Mouse (Mus musculus): ENCODE results near the gene Smim14. TPM values are rescaled to one million over a fixed set of nuclear protein-coding genes. Genes with fewer than 3 reads are reported as not detected.

Smim14 gene
- polyA plus RNA-seq, 1 experiment: 110 TPM

DNA sequence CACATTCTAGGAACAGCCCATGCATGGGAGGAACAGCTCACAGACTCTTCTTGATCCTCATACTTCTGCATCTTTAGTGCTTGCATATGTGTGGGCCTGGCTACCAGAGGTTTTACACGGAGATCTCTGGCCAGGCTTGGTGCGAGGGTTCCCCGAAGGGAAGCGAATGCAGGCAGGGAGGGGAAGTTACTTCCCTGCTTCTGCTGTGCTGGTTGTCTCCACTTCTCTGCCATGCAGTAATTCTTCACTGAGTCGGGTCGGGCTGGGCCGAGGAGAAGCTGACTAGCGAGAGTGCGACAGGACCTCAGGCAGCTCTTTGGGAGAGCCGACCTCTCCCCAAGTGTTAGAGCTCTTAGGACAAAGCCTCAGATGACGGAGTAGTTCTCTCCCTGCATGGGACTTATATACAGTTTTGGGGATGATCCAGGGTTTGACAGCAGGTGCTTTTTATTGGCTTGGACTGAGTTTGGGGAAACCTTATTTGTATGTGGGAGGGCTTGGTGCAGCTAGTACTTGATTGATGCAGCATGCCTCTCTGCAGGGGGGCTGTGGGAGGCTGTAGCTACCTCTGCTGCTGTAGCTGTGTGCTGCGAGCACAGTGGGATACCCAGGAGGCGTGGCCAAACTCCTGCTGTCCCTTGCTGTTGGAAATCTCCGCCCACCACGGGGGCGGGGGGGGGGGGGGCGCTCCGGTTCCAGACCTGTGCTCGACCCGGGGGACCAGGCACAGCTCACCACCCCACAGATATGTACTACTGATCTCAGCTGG, 24.3 kb upstream of the Smim14 start:
- Histone ChIP-seq H3K4me1 (replicated peaks; ENCODE audit: control insufficient read depth, insufficient read depth, low read length) (no peaks in the 10 kb centered on the region), H3K27me3 (ENCODE audit: control insufficient read depth, insufficient read depth, low read length) (no peaks in the 10 kb centered on the region), H3K27ac (ENCODE audit: control insufficient read depth, insufficient read depth, low read length) (no peak overlapping the region), H3K36me3 (ENCODE audit: control insufficient read depth, insufficient read depth, low read length) (no peaks in the 10 kb centered on the region), H3K4me3 (ENCODE audit: control insufficient read depth, insufficient read depth, low read length) (no peak overlapping the region)
- DNase-seq: no peak
- TF ChIP-seq CTCF (IDR thresholded peaks at IDR 0.05; ENCODE audit: borderline replicate concordance, control insufficient read depth, extremely low read depth, insufficient read depth, low read length, poor library complexity): no peak
- no peak for TF ChIP-seq POLR2A (IDR thresholded peaks at IDR 0.05; ENCODE audit: control insufficient read depth, extremely low read depth, insufficient read depth, low read length, poor library complexity)
- WGBS: 72% methylated on average over 20 of the region's 20 CpGs

- Histone ChIP-seq H3K27me3 (ENCODE audit: control insufficient read depth, insufficient read depth, low read length) (no peaks in the 10 kb centered on the region), H3K4me3 (ENCODE audit: control insufficient read depth, insufficient read depth, low read length) (no peak overlapping the region), H3K36me3 (ENCODE audit: control insufficient read depth, insufficient read depth, low read length) (no peaks in the 10 kb centered on the region), H3K4me1 (replicated peaks; ENCODE audit: control insufficient read depth, insufficient read depth, low read length) (no peaks in the 10 kb centered on the region), H3K27ac (ENCODE audit: control insufficient read depth, insufficient read depth, low read length) (no peak overlapping the region)
- TF ChIP-seq POLR2A (IDR thresholded peaks at IDR 0.05; ENCODE audit: control insufficient read depth, extremely low read depth, insufficient read depth, low read length, poor library complexity) (no peak), CTCF (IDR thresholded peaks at IDR 0.05; ENCODE audit: borderline replicate concordance, control insufficient read depth, extremely low read depth, insufficient read depth, low read length, poor library complexity) (no peak)
- no peak for DNase-seq
These were observed 20.1 kb upstream of the Smim14 start for GRCm38 (mm10) chr5:65557109-65557508.

DNA sequence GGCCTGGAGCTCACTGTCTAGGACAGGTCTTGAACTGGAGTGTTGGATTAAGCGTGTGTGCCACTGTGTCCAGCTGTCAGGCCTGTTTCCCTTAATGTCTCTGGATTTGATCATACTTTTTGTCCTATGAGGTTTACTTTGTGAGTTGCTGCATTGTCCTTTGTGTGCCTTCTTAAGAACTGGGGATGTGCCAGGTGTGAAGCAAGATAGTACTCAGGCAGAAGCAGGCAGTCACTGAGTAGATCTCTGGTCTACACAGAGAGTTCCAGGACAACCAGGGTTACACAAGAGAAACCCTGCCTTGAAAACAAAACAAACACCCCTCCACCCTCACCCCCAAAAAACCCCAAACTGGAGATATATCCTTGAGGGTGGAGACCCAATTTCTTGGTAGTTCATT, 12.7 kb upstream of the Smim14 start:
- no peak overlapping the region for H3K4me3 ChIP-seq (ENCODE audit: control insufficient read depth, insufficient read depth, low read length)
- DNase-seq: no peak
- TF ChIP-seq POLR2A (IDR thresholded peaks at IDR 0.05; ENCODE audit: control insufficient read depth, extremely low read depth, insufficient read depth, low read length, poor library complexity): no peak
- no peak for TF ChIP-seq CTCF (IDR thresholded peaks at IDR 0.05; ENCODE audit: borderline replicate concordance, control insufficient read depth, extremely low read depth, insufficient read depth, low read length, poor library complexity)
- no peaks in the 10 kb centered on the region for H3K36me3 ChIP-seq (ENCODE audit: control insufficient read depth, insufficient read depth, low read length)
- H3K27me3 ChIP-seq (ENCODE audit: control insufficient read depth, insufficient read depth, low read length): no peaks in the 10 kb centered on the region
- no peaks in the 10 kb centered on the region for H3K4me1 ChIP-seq (replicated peaks; ENCODE audit: control insufficient read depth, insufficient read depth, low read length)
- 94% methylated on average over 1 of the region's 1 CpGs for WGBS
- H3K27ac ChIP-seq (ENCODE audit: control insufficient read depth, insufficient read depth, low read length): no peak overlapping the region

DNA sequence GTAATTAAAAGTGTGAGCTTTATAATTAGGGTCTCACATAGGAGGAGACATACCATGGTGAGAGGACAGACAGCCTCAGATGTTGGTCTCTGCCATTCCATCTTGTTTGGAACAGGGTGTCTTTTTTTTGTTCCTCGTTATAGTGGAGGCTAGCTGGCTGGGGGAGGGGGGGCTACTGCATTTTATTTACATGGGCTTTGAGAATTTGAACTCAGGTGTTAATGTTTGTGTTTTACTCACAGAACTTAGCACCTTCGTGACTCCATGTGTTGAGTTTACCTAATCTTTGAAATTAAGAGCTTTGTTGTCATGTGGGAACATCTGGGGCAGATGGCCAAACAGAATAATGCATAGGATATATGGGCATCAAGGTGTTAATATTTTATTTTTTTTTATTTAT, 7.6 kb upstream of the Smim14 start:
- no peak overlapping the region for H3K4me3 ChIP-seq (ENCODE audit: control insufficient read depth, insufficient read depth, low read length)
- peaks cover 2% of the 10 kb centered on the region for H3K4me1 ChIP-seq (replicated peaks; ENCODE audit: control insufficient read depth, insufficient read depth, low read length)
- H3K27ac ChIP-seq (ENCODE audit: control insufficient read depth, insufficient read depth, low read length): no peak overlapping the region
- no peak for DNase-seq
- no peaks in the 10 kb centered on the region for H3K27me3 ChIP-seq (ENCODE audit: control insufficient read depth, insufficient read depth, low read length)
- WGBS: 96% methylated on average over 2 of the region's 2 CpGs
- no peak for TF ChIP-seq POLR2A (IDR thresholded peaks at IDR 0.05; ENCODE audit: control insufficient read depth, extremely low read depth, insufficient read depth, low read length, poor library complexity)
- no peak for TF ChIP-seq CTCF (IDR thresholded peaks at IDR 0.05; ENCODE audit: borderline replicate concordance, control insufficient read depth, extremely low read depth, insufficient read depth, low read length, poor library complexity)
- H3K36me3 ChIP-seq (ENCODE audit: control insufficient read depth, insufficient read depth, low read length): no peaks in the 10 kb centered on the region

DNA sequence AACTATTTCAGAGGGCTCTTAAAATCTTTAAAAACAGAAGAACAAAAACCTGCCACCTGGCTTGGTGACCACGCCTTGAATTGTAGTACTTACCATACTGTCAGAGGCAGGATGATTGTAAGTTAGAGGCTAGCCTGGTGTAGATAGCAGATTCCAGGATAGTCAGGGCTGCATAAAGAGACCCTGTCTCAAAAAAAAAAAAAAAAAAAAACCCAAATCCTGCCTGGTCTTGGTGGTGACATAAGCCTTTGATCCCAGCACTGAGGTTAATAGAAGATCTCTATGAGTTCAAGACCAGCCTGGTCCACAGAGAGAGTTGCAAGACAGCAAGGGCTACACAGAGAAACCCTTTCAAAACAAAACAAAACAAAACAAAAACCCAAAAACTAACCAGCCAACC, 6.5 kb upstream of the Smim14 start:
- H3K4me3 ChIP-seq (ENCODE audit: control insufficient read depth, insufficient read depth, low read length): no peak overlapping the region
- WGBS: 87% methylated on average over 1 of the region's 1 CpGs

GRCm38 (mm10) chr5:65541889-65542288, 4.9 kb upstream of the Smim14 start:
- Histone ChIP-seq H3K27ac (ENCODE audit: control insufficient read depth, insufficient read depth, low read length) (no peak overlapping the region), H3K27me3 (ENCODE audit: control insufficient read depth, insufficient read depth, low read length) (no peaks in the 10 kb centered on the region), H3K4me3 (ENCODE audit: control insufficient read depth, insufficient read depth, low read length) (no peak overlapping the region), H3K4me1 (replicated peaks; ENCODE audit: control insufficient read depth, insufficient read depth, low read length) (peaks cover 4% of the 10 kb centered on the region), H3K36me3 (ENCODE audit: control insufficient read depth, insufficient read depth, low read length) (no peaks in the 10 kb centered on the region)
- 73% methylated on average over 3 of the region's 3 CpGs for WGBS
- TF ChIP-seq POLR2A (IDR thresholded peaks at IDR 0.05; ENCODE audit: control insufficient read depth, extremely low read depth, insufficient read depth, low read length, poor library complexity): no peak
- DNase-seq: no peak

More for the DNA sequence above, 6.5 kb upstream of the Smim14 start:
- H3K4me1 ChIP-seq (replicated peaks; ENCODE audit: control insufficient read depth, insufficient read depth, low read length): peaks cover 4% of the 10 kb centered on the region
- TF ChIP-seq CTCF (IDR thresholded peaks at IDR 0.05; ENCODE audit: borderline replicate concordance, control insufficient read depth, extremely low read depth, insufficient read depth, low read length, poor library complexity) (no peak), POLR2A (IDR thresholded peaks at IDR 0.05; ENCODE audit: control insufficient read depth, extremely low read depth, insufficient read depth, low read length, poor library complexity) (no peak)
- H3K36me3 ChIP-seq (ENCODE audit: control insufficient read depth, insufficient read depth, low read length): no peaks in the 10 kb centered on the region
- no peak overlapping the region for H3K27ac ChIP-seq (ENCODE audit: control insufficient read depth, insufficient read depth, low read length)
- no peak for DNase-seq
- H3K27me3 ChIP-seq (ENCODE audit: control insufficient read depth, insufficient read depth, low read length): no peaks in the 10 kb centered on the region

GRCm38 (mm10) chr5:65539786-65540185, 2.8 kb upstream of the Smim14 start:
- no peak overlapping the region for H3K4me3 ChIP-seq (ENCODE audit: control insufficient read depth, insufficient read depth, low read length)
- TF ChIP-seq POLR2A (IDR thresholded peaks at IDR 0.05; ENCODE audit: control insufficient read depth, extremely low read depth, insufficient read depth, low read length, poor library complexity) (no peak), CTCF (IDR thresholded peaks at IDR 0.05; ENCODE audit: borderline replicate concordance, control insufficient read depth, extremely low read depth, insufficient read depth, low read length, poor library complexity) (no peak)
- 85% methylated on average over 3 of the region's 3 CpGs for WGBS
- DNase-seq: no peak
- no peaks in the 10 kb centered on the region for H3K36me3 ChIP-seq (ENCODE audit: control insufficient read depth, insufficient read depth, low read length)
- H3K27ac ChIP-seq (ENCODE audit: control insufficient read depth, insufficient read depth, low read length): no peak overlapping the region
- no peaks in the 10 kb centered on the region for H3K27me3 ChIP-seq (ENCODE audit: control insufficient read depth, insufficient read depth, low read length)
- H3K4me1 ChIP-seq (replicated peaks; ENCODE audit: control insufficient read depth, insufficient read depth, low read length): peaks cover 6% of the 10 kb centered on the region

All from thymus, adult 2 months (tissue).